Mouse (Mus musculus): ENCODE measurements around the gene Alpl.
A peak's percentile ranks its signal among the peaks of the same experiment; 100 is the strongest.

Alpl gene

DNA sequence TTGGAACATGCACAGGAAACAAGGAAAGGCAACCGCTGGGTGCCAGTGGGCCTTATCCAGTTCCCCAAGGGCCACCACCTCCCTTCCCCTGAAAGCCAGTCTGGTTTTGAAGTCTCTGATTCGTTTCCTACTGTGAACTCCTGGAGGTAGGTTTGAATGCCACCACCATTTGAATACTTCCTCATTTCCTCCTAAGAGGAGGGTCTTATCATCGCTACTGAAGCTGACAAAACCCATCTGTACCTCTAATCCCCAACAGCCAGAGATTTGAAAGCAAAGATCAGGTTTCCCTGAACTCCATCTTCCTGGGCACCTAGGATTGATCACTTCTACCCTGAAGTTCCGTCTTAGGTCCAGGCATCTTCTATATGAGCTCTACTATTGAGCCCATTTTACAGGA, 854 bp upstream of the Alpl start:
- DNase-seq (ENCODE audit: low spot score), result no peak

GRCm38 (mm10) chr4:137794178-137794900, 1.8 kb downstream of the Alpl start:
- no peak for DNase-seq (ENCODE audit: low spot score)

DNA sequence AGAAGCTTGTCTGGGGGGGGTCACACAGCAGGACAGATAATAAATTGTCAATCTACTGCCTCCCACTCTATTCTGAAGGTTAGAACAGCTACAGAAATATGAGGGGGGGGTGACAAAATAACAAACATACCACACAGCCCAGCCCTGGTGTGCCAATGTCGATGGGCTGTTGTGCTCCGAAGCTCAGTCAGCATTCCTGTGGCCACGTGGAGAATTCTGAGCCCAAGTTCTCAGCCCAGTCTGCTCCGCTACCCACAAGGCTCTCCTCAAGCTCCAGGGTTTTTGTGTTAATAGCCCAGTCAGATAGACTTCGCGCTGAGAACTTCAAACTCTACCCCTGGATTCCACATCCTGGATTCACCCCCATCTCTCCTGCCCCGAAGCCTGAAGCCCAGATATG, 2.6 kb downstream of the Alpl start:
- DNase-seq (ENCODE audit: low spot score), result no peak

- no peak for DNase-seq (ENCODE audit: low spot score)
These were observed 4.7 kb downstream of the Alpl start for GRCm38 (mm10) chr4:137791440-137791839.

- no peak for DNase-seq (ENCODE audit: low spot score)
These were observed 5.2 kb downstream of the Alpl start for GRCm38 (mm10) chr4:137790981-137791380.

- DNase-seq (ENCODE audit: low spot score), result peak; percentile 66
These were observed 7.6 kb downstream of the Alpl start for GRCm38 (mm10) chr4:137788511-137789049.

DNA sequence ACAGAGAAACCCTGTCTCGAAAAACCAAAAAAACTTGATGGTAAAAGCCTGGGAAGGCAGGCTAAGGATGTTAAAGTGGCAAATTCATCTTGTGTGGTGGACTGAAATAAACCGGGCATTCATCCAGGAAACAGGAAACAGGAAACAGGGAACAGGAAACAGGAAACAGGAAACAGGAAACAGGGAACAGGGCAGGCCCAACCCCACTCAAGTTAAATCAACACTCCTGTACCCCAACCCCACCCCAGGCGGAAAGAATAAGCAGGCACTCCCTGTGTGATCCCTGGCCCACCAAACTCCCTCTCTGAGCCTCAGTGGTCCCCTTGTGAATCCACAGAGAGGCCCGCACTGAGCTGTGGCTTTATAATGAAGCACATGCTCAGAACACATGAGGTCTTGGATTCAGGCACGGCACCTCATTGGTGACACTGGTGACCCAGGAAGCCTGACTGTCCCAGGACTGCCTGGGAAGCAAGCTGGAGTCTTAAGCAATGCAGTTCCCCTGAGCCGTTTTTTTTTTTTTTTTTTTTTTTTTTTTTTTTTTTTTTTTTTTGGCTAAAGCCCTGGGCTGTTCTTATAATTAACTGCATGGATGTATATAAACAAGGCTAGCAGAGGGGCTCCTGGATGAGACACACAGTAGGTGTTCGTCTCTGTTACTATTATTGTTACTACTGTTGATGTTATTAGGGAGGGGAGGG, 8.4 kb downstream of the Alpl start:
- DNase-seq (ENCODE audit: low spot score), result no peak

GRCm38 (mm10) chr4:137786488-137786887, 9.7 kb downstream of the Alpl start:
- DNase-seq (ENCODE audit: low spot score), result no peak

GRCm38 (mm10) chr4:137785270-137785669, 10.9 kb downstream of the Alpl start:
- DNase-seq (ENCODE audit: low spot score), result no peak

DNA sequence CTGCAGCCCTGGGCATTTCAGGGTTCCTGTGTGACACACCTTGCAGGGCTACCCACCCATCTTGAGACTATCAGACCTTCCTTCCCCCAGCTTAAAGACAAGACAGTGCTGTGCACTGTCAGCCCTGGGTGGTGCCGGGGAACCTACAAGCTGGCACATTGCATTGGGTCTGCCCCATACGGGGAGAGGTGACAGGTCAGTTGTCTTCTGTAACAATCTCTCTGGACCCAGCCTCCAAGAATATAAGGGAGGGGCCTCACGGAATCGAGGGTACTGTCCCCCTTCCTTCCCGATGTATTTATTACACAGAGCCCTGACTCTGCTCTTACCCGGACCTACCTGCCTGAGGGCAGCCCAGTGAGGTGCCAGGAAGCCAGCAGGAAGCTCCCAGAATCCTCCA, 11.4 kb downstream of the Alpl start:
- no peak for DNase-seq (ENCODE audit: low spot score)

- peak; percentile 64 for DNase-seq (ENCODE audit: low spot score)
These were observed 12.5 kb downstream of the Alpl start for GRCm38 (mm10) chr4:137783541-137784191.

DNA sequence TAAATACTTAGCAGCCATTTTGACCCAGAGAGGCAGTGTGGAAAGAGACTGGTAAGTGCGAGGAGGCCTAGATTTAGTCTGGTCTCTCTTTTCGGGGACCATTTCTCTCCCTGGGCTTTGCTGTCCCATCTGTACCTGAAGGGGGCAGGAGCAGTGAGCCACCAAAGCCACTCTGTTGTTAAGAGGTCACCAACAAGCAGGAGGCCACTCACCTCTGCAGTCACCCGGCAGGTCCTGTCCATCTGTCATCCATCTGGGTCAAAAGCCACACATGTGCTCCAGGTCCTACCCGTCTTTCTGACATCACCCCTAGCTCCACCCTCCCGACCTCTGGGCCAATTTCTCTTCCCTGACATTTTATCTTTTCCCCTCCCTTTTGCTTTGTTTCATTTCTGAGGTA, 14.2 kb downstream of the Alpl start:
- DNase-seq (ENCODE audit: low spot score), result no peak

GRCm38 (mm10) chr4:137780986-137781385, 15.2 kb downstream of the Alpl start:
- DNase-seq (ENCODE audit: low spot score), result no peak

GRCm38 (mm10) chr4:137778397-137779184, 17.6 kb downstream of the Alpl start:
- DNase-seq (ENCODE audit: low spot score), result no peak

GRCm38 (mm10) chr4:137777866-137778265, 18.3 kb downstream of the Alpl start:
- no peak for DNase-seq (ENCODE audit: low spot score)

DNA sequence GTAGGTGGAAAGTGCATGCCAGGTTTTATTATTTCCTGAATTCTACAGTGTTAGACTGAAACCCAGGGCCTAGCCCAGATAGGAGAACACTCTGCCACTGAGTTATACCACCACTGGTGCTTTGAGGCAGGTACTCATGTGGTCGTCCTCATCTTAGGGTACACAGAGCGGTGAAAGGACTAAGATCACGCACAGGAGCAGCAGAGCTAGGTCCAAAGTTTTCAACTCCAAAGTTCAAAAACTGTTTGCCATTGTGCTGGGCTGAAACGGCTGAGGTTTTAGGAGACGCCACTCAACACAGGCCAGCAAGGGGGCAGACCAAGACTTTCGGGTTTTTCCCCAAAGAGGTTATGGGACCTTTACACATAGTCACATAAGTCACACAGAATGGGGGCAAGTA, 21.7 kb downstream of the Alpl start:
- no peak for DNase-seq (ENCODE audit: low spot score)

DNA sequence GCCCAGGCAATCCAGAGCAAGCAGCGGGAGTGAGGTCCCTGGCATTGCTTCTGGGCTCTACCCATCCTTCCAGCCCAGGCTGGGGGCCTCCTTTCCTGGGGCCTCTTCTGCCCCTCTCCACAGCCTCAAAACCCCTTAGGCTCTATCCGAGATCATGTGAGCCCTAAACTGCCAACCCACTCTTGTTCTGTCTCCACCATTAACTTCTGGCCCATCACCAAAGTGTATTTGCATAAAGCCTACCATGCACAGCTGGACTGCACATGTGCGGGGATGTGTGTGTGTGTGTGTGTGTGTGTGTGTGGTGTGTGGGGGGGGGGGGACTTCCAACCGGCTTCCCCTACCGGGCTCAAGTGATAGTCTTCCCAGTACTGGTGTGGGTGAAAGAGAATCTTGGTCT, 22.2 kb downstream of the Alpl start:
- DNase-seq (ENCODE audit: low spot score), result no peak

DNA sequence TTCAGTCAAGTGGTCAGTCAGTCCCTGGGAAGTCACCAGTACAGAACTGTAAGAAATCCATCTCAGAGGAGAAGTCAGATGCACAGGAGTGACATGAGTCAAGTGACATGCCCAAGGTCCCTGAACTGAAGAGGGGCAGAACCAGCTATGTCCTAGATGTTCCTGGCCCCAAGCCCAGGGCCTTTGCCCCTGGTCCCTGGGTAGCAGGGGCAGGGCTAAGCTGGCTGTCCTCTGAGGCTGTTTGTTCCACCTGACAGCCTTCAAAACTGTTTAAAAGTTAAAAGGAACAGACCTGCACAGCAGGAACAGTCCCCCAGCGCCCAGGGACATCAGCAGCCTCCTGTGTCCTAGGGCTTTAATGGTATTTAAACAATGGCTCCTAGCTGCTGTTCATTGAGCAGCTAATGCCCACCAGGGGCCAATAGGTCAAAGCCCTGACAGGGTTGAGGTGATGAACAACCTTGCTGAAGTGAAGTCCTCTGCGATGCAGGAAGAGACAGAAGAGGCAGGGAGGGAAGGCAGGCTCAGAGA, 22.8 kb downstream of the Alpl start:
- DNase-seq (ENCODE audit: low spot score), result no peak

- no peak for DNase-seq (ENCODE audit: low spot score)
These were observed 23.6 kb downstream of the Alpl start for GRCm38 (mm10) chr4:137772438-137773056.

DNA sequence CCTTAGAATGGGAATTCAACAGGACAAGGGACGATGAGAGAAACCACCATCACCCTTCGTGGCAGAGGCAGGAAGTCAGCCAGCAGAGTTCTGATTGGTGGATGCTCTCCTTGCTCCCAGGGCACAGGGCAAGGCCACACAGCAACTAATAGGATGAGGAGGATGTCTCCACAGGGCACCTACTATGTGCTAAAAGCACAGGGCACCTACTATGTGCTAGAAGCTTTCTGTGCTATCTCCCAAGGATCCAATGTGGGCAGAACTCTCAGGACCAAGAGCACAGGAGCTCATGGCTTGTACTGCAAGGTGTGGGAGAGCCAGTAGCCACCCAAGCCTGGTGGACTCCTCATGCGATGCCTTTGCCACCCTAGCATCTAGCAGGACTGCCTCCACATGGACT, 24.4 kb downstream of the Alpl start:
- no peak for DNase-seq (ENCODE audit: low spot score)

DNA sequence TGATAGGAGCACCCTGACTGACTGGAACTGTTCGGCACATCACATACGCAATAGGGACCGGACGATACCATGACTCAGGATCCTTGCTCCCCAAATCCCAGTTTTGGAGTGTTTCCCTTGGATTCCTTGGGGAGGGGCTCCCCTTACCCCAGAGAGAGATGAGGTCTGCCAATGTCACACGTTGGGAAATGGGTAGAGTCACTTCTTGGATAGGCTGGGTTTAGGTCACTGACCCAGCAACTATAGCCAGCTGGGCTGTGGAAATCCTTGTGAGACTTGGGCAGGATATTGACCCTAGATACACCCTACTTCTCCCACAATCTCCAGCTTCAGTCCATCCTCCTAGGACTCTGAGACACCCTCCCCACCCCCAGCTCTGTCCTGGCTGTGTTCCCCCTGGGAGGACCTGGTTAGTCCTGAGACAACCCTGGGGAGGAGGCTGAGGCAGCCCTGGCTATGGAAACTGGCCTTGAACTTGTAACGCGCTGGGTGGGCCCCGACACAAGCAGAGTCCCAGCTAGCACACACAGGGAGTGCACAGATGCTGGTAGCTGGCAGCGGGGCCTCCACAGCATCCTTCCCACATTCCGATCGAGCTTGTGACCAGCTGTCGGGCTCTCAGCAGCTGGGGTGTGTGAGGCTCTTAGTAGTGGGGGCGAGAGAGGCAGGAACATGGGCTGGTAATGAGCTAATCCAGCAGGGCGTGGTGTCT, 25.1 kb downstream of the Alpl start:
- no peak for DNase-seq (ENCODE audit: low spot score)

Measured in MN1 (cell line).